Mouse (Mus musculus) adrenal gland, postnatal 4 days (tissue): ENCODE measurements around the gene Slc9b1. TPM values are rescaled to one million over a fixed set of nuclear protein-coding genes. Genes with fewer than 3 reads are reported as not detected.

Experiments used
- DNase-seq, 2 experiments: peaks; one replicate each; pipeline ENCODE4 v3.0.0; 2021 to 2022; ENCODE audit warnings: low spot score in 2 of 2, mixed read lengths in 2 of 2
- total RNA-seq, 2 experiments: library from RNA; stranded (reverse); gene quantifications; 2 replicates each; pipeline ENCODE4 v1.2.3; 2021

Slc9b1 gene
- total RNA-seq, 2 experiments from 2014 or later: 0.73 to 1.7 TPM

DNA sequence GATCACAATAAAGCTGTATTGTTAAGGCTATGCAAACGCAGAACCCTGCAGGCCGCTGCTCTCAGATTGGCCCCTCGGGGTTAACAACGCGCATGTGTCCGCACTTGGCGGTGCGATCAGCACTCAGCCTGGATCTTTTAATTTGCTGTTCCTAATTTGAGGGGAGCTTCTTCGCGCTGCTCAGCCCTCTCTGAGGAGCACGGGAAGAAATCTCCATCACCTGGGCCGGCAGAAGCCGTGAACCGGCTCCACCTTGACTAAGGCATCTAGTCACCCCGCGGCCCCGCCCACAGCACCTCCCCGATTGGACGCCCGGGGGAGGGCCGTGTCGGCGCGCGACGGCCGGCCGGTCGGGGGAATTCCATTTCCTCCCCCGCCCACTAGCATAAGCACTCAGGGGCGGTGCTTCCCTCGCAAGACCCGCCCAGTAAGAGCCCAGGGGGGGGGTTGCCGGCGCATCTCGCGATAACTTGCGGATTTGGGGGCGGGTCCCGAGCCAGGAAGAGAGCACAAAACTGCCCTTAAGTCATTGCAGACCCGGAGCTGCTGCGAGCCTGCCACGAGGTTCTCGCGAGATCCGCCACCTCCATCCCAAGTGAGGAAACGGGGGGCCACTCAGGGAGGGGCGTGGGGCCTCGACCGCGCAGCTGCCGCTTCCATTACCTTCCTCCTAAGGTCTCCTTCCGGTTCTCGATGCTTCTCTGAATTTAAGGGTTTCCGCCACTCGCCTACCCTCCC is 90.1 kb downstream of the Slc9b1 start, which contains the start of gene Ube2d3:
Ube2d3 (plus strand) TSS at position 392 of the 738 bp plus-strand sequence.
- DNase-seq: peak; percentile 92 to 98

DNA sequence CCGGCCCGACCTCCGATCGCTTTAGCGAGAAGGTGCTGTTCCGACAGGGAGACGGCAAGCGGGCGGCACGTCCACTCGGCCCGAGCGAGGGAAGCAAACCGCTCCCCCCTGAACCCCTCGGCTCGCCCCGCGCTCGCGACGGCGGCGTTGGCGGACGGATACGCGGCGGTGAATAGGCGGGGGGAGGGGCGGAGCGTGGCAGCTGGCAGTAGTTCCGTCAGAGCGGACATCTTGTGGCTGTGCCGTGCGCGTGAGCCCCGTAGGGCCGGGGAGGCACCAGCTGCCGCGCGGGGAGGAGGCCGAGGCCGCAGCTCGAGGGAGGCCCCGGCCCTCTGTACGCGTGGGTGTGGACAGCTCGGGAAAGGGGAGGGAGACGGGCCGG is 90.7 kb downstream of the Slc9b1 start:
- DNase-seq: peak; percentile 89 to 91

DNA sequence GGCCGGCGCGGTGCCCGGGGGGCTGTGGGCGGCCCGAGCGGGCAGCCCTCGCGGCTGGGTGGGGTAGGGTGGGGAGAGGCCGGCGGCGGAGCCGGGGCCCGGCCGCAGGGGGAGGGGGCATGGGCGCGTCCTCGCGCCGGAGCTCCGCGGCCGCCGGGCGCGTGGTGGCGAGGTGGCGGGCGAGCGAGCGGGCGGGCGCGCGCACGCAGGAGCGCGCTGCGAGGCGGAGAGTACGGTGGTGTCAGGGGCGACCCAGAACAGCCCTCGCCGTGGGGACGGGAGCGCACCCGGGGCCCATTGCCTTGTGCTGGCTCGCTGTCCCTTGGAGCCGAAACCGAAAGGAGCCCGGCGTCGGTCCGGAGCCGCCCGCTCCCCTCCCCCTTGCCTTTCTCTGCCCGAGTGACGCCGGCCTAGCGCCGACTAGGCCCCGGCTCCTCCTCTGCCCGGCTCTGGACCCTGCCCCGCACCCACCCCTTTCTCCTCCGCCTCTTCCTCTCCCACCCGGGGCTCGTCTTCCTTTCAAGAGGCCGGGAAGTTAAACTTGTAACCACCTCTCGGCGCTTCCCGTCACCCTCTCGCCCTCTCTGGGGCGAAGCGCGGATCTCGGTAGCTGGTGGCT is 91.2 kb downstream of the Slc9b1 start:
- DNase-seq: peak; percentile 56 to 73

DNA sequence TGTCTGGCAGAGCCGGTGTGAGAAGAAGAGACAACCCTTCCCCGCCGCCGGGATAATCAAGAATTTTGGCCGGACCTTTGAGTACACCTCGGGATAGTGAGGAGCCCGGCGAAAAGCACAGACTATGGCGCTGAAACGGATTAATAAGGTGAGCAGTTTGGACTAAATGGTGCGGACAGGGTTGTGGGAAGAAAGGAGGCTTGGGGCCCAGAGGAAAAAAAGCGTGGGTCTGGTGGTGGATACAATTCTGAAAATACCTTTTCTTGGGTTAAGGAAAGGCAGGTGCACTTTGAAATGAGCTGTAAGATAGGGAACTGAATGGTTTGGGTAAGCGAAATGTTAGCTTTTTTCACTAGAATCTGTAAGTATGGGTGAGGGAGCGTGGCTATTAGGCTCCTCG is 91.8 kb downstream of the Slc9b1 start:
- DNase-seq: no peak

DNA sequence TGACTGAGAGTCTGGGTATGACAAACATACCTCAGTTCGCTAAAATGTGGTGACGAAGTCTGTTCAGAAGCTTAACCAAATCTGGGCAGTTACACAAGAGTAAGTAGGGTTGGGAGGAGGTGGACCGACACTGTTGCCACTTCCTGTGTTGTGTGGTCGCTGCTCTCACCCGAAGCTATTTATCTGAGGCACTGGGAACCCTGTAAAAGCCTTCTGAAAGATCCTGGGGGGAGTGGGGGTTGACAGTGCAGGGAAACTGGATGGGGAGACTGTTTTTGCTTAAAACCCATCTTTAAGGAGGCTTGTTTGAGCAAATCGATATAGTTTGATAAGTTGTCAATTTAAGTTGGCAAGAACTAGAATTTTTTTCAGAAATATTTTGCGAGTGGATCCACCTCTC is 92.4 kb downstream of the Slc9b1 start:
- DNase-seq: peak in 1 of 2 experiments; percentile 20

DNA sequence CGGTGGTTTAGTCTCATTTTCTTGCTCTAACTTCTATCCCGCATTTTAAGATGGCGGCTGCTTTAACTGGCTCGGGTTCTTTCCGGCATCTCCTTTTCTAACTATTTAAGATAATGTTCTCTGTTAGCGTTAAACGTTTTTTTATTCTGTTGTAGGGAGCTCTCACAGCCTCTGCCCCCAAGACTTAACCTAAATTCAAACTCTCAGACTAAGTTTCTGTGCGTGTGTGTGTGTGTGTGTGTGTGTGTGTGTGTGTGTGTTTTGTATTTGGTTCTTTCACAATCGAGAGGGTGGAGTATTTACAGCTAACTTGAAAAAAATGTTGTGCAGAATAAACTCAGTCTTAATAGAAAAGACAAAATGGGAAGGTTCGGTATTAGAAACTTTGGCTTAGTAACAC is 92.8 kb downstream of the Slc9b1 start:
- DNase-seq: no peak

DNA sequence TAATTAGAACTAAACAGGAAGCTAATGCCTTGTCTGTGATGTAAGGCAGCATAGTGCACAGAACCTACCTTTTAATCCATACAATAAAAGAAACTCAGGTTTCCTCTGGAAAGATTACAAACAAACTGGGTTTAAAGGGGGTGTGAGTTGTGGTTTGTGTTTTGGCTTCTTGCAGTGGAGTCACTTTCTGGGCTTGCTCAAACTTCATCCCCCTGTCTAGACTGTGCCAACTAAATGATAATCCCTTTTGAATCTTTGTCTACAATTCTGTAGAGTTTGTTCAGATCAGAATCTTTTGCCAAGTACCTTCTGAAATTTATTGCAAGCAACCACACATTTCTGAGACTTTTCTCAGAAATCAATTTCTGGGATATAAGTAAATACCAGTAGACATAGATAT is 97.1 kb downstream of the Slc9b1 start:
- DNase-seq: no peak

Other genes with a start within 250 kb of the Slc9b1 start
- 10 to 100 TPM; 11.9 to 16.7 TPM for gene Cenpe, start 135.5 kb upstream of the Slc9b1 start, total RNA-seq
- gene Bdh2, start 66.8 kb upstream of the Slc9b1 start, total RNA-seq: 10 to 100 TPM in 1 of 2 experiments, 1 to 10 TPM in 1; 3.6 to 12.6 TPM
- gene Slc9b2, start 40.3 kb upstream of the Slc9b1 start, total RNA-seq: 1 to 10 TPM; 1.4 to 1.6 TPM
- 10 to 100 TPM; 31.7 to 34.1 TPM for gene Cisd2, start 75.9 kb downstream of the Slc9b1 start, total RNA-seq
- 100 to 1,000 TPM; 363 to 371 TPM for gene Ube2d3, start 90.1 kb downstream of the Slc9b1 start, total RNA-seq
- gene Manba, start 137.6 kb downstream of the Slc9b1 start, total RNA-seq: 10 to 100 TPM; 26.0 to 30.2 TPM